Mouse (Mus musculus) layer of hippocampus, postnatal 10 days (tissue): ENCODE measurements at regions not wholly inside any gene's neighbourhood (a gene's known extent, or its start where the extent isn't known, plus 50 kb on each side); places are given as distances from the start of the nearest gene placed in this dataset.

ENCODE experiments used
- DNase-seq, 2 experiments: peaks; one replicate each; pipeline ENCODE4 v3.0.0; 2021; ENCODE audit warnings: low spot score in 2 of 2

GRCm38 (mm10) chr10:91319442-91320112 is 138.5 kb upstream of the Tmpo start:
- DNase-seq: no peak

- no peak for DNase-seq
These were observed 133.3 kb upstream of the Tmpo start for GRCm38 (mm10) chr10:91314441-91314840.

GRCm38 (mm10) chr10:91313316-91313715 is 132.2 kb upstream of the Tmpo start:
- no peak for DNase-seq

- no peak for DNase-seq
These were observed 131.8 kb upstream of the Tmpo start for GRCm38 (mm10) chr10:91312913-91313312.

- no peak for DNase-seq
These were observed 119.0 kb upstream of the Tmpo start for GRCm38 (mm10) chr10:91300067-91300466.

- peak; percentile 57 to 70 for DNase-seq
These were observed 116.8 kb upstream of the Tmpo start for GRCm38 (mm10) chr10:91297792-91298460.

- DNase-seq: no peak
These were observed 114.2 kb upstream of the Tmpo start for GRCm38 (mm10) chr10:91295345-91295744.

- DNase-seq: no peak
These were observed 112.1 kb upstream of the Tmpo start for GRCm38 (mm10) chr10:91293226-91293625.

- no peak for DNase-seq
These were observed 103.1 kb upstream of the Tmpo start for GRCm38 (mm10) chr10:91284259-91284658.

GRCm38 (mm10) chr10:91270955-91271741 is 90.0 kb upstream of the Tmpo start:
- peak; percentile 94 for DNase-seq

- peak; percentile 45 to 56 for DNase-seq
These were observed 89.3 kb upstream of the Tmpo start for GRCm38 (mm10) chr10:91270268-91270954.

- no peak for DNase-seq
These were observed 86.8 kb upstream of the Tmpo start for GRCm38 (mm10) chr10:91267886-91268285.

GRCm38 (mm10) chr10:91260416-91260815 is 79.3 kb upstream of the Tmpo start:
- DNase-seq: no peak

GRCm38 (mm10) chr10:91249681-91250195 is 68.6 kb upstream of the Tmpo start:
- no peak for DNase-seq

GRCm38 (mm10) chr10:91244297-91244696 is 63.2 kb upstream of the Tmpo start:
- no peak for DNase-seq

- no peak for DNase-seq
These were observed 61.5 kb upstream of the Tmpo start for GRCm38 (mm10) chr10:91242491-91243046.

GRCm38 (mm10) chr10:91241611-91242005 is 60.5 kb upstream of the Tmpo start:
- no peak for DNase-seq

- DNase-seq: no peak
These were observed 59.9 kb upstream of the Tmpo start for GRCm38 (mm10) chr10:91240856-91241610.

- DNase-seq: no peak
These were observed 59.2 kb upstream of the Tmpo start for GRCm38 (mm10) chr10:91240320-91240719.

GRCm38 (mm10) chr10:91236844-91237243 is 55.7 kb upstream of the Tmpo start:
- peak in 1 of 2 experiments; percentile 30 for DNase-seq
